Mouse (Mus musculus) ES-CJ7 (cell line): ENCODE measurements at regions not wholly inside any gene's neighbourhood (a gene's known extent, or its start where the extent isn't known, plus 50 kb on each side); places are given as distances from the start of the nearest gene placed in this dataset.

Experiments
- DNase-seq: peaks from one replicate; pipeline ENCODE4 v3.0.0; 2011; ENCODE audit warnings: low read depth, low spot score

GRCm38 (mm10) chr8:91899747-91900146 lies 97.9 kb upstream of the Irx3 start:
- DNase-seq = no peak

- DNase-seq = no peak
Observed at GRCm38 (mm10) chr8:91897381-91897780, 95.5 kb upstream of the Irx3 start.

GRCm38 (mm10) chr8:91895987-91896386 lies 94.1 kb upstream of the Irx3 start:
- DNase-seq = no peak

- DNase-seq = no peak
Observed at GRCm38 (mm10) chr8:91884862-91885261, 83.0 kb upstream of the Irx3 start.

- peak; percentile 49 for DNase-seq
Observed at GRCm38 (mm10) chr8:91884325-91884724, 82.5 kb upstream of the Irx3 start.

- peak; percentile 87 for DNase-seq
Observed at GRCm38 (mm10) chr8:91883012-91883411, 81.1 kb upstream of the Irx3 start.

- DNase-seq = no peak
Observed at GRCm38 (mm10) chr8:91878886-91879285, 77.0 kb upstream of the Irx3 start.

- DNase-seq = no peak
Observed at GRCm38 (mm10) chr8:91876161-91876560, 74.3 kb upstream of the Irx3 start.

- DNase-seq = no peak
Observed at GRCm38 (mm10) chr8:91873232-91873631, 71.4 kb upstream of the Irx3 start.

- DNase-seq = peak; percentile 12
Observed at GRCm38 (mm10) chr8:91872278-91873115, 70.6 kb upstream of the Irx3 start.

- no peak for DNase-seq
Observed at GRCm38 (mm10) chr8:91867069-91867468, 65.2 kb upstream of the Irx3 start.

- DNase-seq = no peak
Observed at GRCm38 (mm10) chr8:91866076-91866475, 64.2 kb upstream of the Irx3 start.

- no peak for DNase-seq
Observed at GRCm38 (mm10) chr8:91865361-91865760, 63.5 kb upstream of the Irx3 start.

- DNase-seq = no peak
Observed at GRCm38 (mm10) chr8:91863505-91863904, 61.6 kb upstream of the Irx3 start.

- DNase-seq = no peak
Observed at GRCm38 (mm10) chr8:91855881-91856280, 54.0 kb upstream of the Irx3 start.

- DNase-seq = no peak
Observed at GRCm38 (mm10) chr8:91854369-91854768, 52.5 kb upstream of the Irx3 start.

GRCm38 (mm10) chr8:91853803-91854202 lies 51.9 kb upstream of the Irx3 start:
- DNase-seq = no peak

GRCm38 (mm10) chr8:91853336-91853735 lies 51.5 kb upstream of the Irx3 start:
- DNase-seq = no peak
